Mouse (Mus musculus) CH12.LX (cell line): ENCODE results near the gene Akr1cl. TPM values are rescaled to one million over a fixed set of nuclear protein-coding genes. Genes with fewer than 3 reads are reported as not detected.

ENCODE experiments used
- DNase-seq: peaks from one replicate; pipeline ENCODE4 v3.0.0-alpha.2; 2013; ENCODE audit errors: extremely low read depth
- H3K27ac ChIP-seq: 2 replicates; pipeline ENCODE4 v1.5.1; 2012; ENCODE audit warnings: low read depth, mild to moderate bottlenecking, control low read depth, moderate library complexity; ENCODE audit not compliant: insufficient read depth
- H3K27me3 ChIP-seq: replicated peaks from 2 replicates; pipeline ENCODE3; 2012; ENCODE audit warnings: inconsistent platforms
- H3K36me3 ChIP-seq, 2 experiments: replicated peaks in 1 of 2; 2 replicates each; pipeline versions ENCODE3 to v1.6.1; 2012; ENCODE audit warnings: inconsistent platforms in 1 of 2, low read length in 1 of 2, mild to moderate bottlenecking in 1 of 2, mixed read lengths in 1 of 2, moderate library complexity in 1 of 2; ENCODE audit not compliant: control insufficient read depth in 1 of 2, insufficient read depth in 1 of 2
- H3K4me1 ChIP-seq, 2 experiments: 2 replicates each; pipeline ENCODE4 v1.6.1; 2012; ENCODE audit warnings: inconsistent platforms in 1 of 2, moderate library complexity in 1 of 2; ENCODE audit not compliant: insufficient read depth in 2 of 2, control insufficient read depth in 1 of 2
- H3K4me2 ChIP-seq: 2 replicates; pipeline ENCODE4 v1.6.1; 2012; ENCODE audit warnings: low read depth, mild to moderate bottlenecking, control low read depth; ENCODE audit not compliant: poor library complexity, insufficient read depth, severe bottlenecking
- H3K4me3 ChIP-seq, 3 experiments: fragments of 150-350 bp in 1 of 3; sonication (generic) in 1 of 3; replicated peaks in 1 of 3; 2 replicates each; pipeline versions ENCODE3 to v1.5.1; 2011 to 2012; ENCODE audit warnings: low read depth in 2 of 3, low read length in 2 of 3, mild to moderate bottlenecking in 2 of 3, moderate library complexity in 2 of 3, control low read depth in 1 of 3, improper control_type of control experiment in 1 of 3, inconsistent platforms in 1 of 3, mixed read lengths in 1 of 3; ENCODE audit not compliant: poor library complexity in 1 of 3
- H3K79me2 ChIP-seq: replicated peaks from 2 replicates; pipeline ENCODE4 v1.6.1; 2012; ENCODE audit warnings: mild to moderate bottlenecking, moderate library complexity; ENCODE audit not compliant: control insufficient read depth, poor library complexity, insufficient read depth, severe bottlenecking; ENCODE audit errors: extremely low read depth
- H3K9ac ChIP-seq: 2 replicates; pipeline ENCODE4 v1.6.1; 2012; ENCODE audit warnings: low read depth, mild to moderate bottlenecking, control low read depth, moderate library complexity; ENCODE audit not compliant: insufficient read depth
- H3K9me3 ChIP-seq: replicated peaks from 2 replicates; pipeline ENCODE3; 2012; ENCODE audit warnings: low read length, inconsistent platforms, mixed read lengths
- BHLHE40 ChIP-seq: IDR thresholded peaks from 2 replicates; pipeline ENCODE4 v1.6.1; 2011; ENCODE audit warnings: mild to moderate bottlenecking, low read depth, low read length, improper control_type of control experiment
- CHD1 ChIP-seq: IDR thresholded peaks from 2 replicates; pipeline ENCODE4 v1.6.1; 2012; ENCODE audit warnings: low read depth, low read length, improper control_type of control experiment, inconsistent platforms
- CHD2 ChIP-seq: IDR thresholded peaks from 2 replicates; pipeline ENCODE4 v1.6.1; 2011; ENCODE audit warnings: low read length, improper control_type of control experiment
- CTCF ChIP-seq, 2 experiments: IDR thresholded peaks in 1 of 2; conservative IDR thresholded peaks in 1 of 2; 2 replicates each; pipeline ENCODE4 v1.5.1; 2011 to 2012; ENCODE audit warnings: low read depth in 2 of 2, low read length in 2 of 2, improper control_type of control experiment in 1 of 2, inconsistent platforms in 1 of 2, mild to moderate bottlenecking in 1 of 2, moderate library complexity in 1 of 2
- E2F4 ChIP-seq: IDR thresholded peaks from 2 replicates; pipeline ENCODE4 v1.6.1; 2011; ENCODE audit warnings: low read depth, low read length, improper control_type of control experiment; ENCODE audit not compliant: insufficient replicate concordance
- ELF1 ChIP-seq: IDR thresholded peaks from 2 replicates; pipeline ENCODE4 v1.6.1; 2014; ENCODE audit warnings: low read depth, mild to moderate bottlenecking, inconsistent platforms, low read length, improper control_type of control experiment
- EP300 ChIP-seq: IDR thresholded peaks from 2 replicates; pipeline ENCODE4 v1.6.1; 2011; ENCODE audit warnings: low read length, improper control_type of control experiment
- ETS1 ChIP-seq: conservative IDR thresholded peaks from 2 replicates; pipeline ENCODE4 v1.6.1; 2012; ENCODE audit warnings: low read depth, mild to moderate bottlenecking, inconsistent platforms, low read length, improper control_type of control experiment, moderate library complexity
- GABPA ChIP-seq: IDR thresholded peaks from 2 replicates; pipeline ENCODE4 v1.6.1; 2012; ENCODE audit warnings: low read depth, low read length, improper control_type of control experiment, inconsistent platforms; ENCODE audit not compliant: insufficient replicate concordance
- HCFC1 ChIP-seq: IDR thresholded peaks from 2 replicates; pipeline ENCODE4 v1.6.1; 2012; ENCODE audit warnings: low read depth, mild to moderate bottlenecking, inconsistent platforms, low read length, improper control_type of control experiment
- IRF4 ChIP-seq: IDR thresholded peaks from 2 replicates; pipeline ENCODE4 v1.6.1; 2014; ENCODE audit warnings: low read depth, mild to moderate bottlenecking, inconsistent platforms, low read length, improper control_type of control experiment
- JUN ChIP-seq: IDR thresholded peaks from 2 replicates; pipeline ENCODE4 v1.6.1; 2011; ENCODE audit warnings: low read depth, mild to moderate bottlenecking, low read length, improper control_type of control experiment, moderate library complexity; ENCODE audit not compliant: insufficient read depth
- JUND ChIP-seq: conservative IDR thresholded peaks from 2 replicates; pipeline ENCODE4 v1.6.1; 2011; ENCODE audit warnings: low read depth, low read length, improper control_type of control experiment
- KAT2A ChIP-seq: IDR thresholded peaks from 2 replicates; pipeline ENCODE4 v1.6.1; 2012; ENCODE audit warnings: low read length, improper control_type of control experiment, inconsistent platforms; ENCODE audit not compliant: insufficient replicate concordance
- MAFK ChIP-seq: IDR thresholded peaks from 2 replicates; pipeline ENCODE4 v1.6.1; 2011; ENCODE audit warnings: low read length, improper control_type of control experiment; ENCODE audit not compliant: insufficient replicate concordance
- MAX ChIP-seq: IDR thresholded peaks from 2 replicates; pipeline ENCODE4 v1.6.1; 2011; ENCODE audit warnings: low read length, improper control_type of control experiment
- MAZ ChIP-seq: IDR thresholded peaks from 2 replicates; pipeline ENCODE4 v1.6.1; 2012; ENCODE audit warnings: low read depth, mild to moderate bottlenecking, inconsistent platforms, low read length, improper control_type of control experiment, moderate library complexity
- MEF2A ChIP-seq: IDR thresholded peaks from 2 replicates; pipeline ENCODE4 v1.6.1; 2014; ENCODE audit warnings: low read depth, mild to moderate bottlenecking, inconsistent platforms, low read length, improper control_type of control experiment, borderline replicate concordance
- MXI1 ChIP-seq: IDR thresholded peaks from 2 replicates; pipeline ENCODE4 v1.6.1; 2011; ENCODE audit warnings: mild to moderate bottlenecking, low read depth, low read length, improper control_type of control experiment
- MYC ChIP-seq: IDR thresholded peaks from 2 replicates; pipeline ENCODE4 v1.6.1; 2011; ENCODE audit warnings: low read depth, mild to moderate bottlenecking, improper control_type of control experiment, low read length
- NELFE ChIP-seq: IDR thresholded peaks from 2 replicates; pipeline ENCODE4 v1.6.1; 2011; ENCODE audit warnings: low read depth, low read length, improper control_type of control experiment
- NRF1 ChIP-seq: IDR thresholded peaks from 2 replicates; pipeline ENCODE4 v1.6.1; 2014; ENCODE audit warnings: low read depth, mild to moderate bottlenecking, inconsistent platforms, low read length, improper control_type of control experiment, moderate library complexity
- PAX5 ChIP-seq: IDR thresholded peaks from 2 replicates; pipeline ENCODE4 v1.6.1; 2012; ENCODE audit warnings: low read length, inconsistent platforms, mixed read lengths
- POLR2A ChIP-seq: IDR thresholded peaks from 2 replicates; pipeline ENCODE4 v1.6.1; 2011; ENCODE audit warnings: low read depth, mild to moderate bottlenecking, improper control_type of control experiment, low read length
- POLR2AphosphoS2 ChIP-seq: IDR thresholded peaks from 2 replicates; pipeline ENCODE4 v1.6.1; 2011; ENCODE audit warnings: low read depth, low read length, improper control_type of control experiment
- RAD21 ChIP-seq: IDR thresholded peaks from 2 replicates; pipeline ENCODE4 v1.6.1; 2011; ENCODE audit warnings: low read depth, mild to moderate bottlenecking, low read length, improper control_type of control experiment, moderate library complexity
- RCOR1 ChIP-seq: conservative IDR thresholded peaks from 2 replicates; pipeline ENCODE4 v1.6.1; 2012; ENCODE audit warnings: low read depth, mild to moderate bottlenecking, inconsistent platforms, low read length, improper control_type of control experiment
- SIN3A ChIP-seq: IDR thresholded peaks from 2 replicates; pipeline ENCODE4 v1.6.1; 2012; ENCODE audit warnings: low read length, improper control_type of control experiment, inconsistent platforms
- SMC3 ChIP-seq: IDR thresholded peaks from 2 replicates; pipeline ENCODE4 v1.6.1; 2011; ENCODE audit warnings: low read depth, low read length, improper control_type of control experiment
- TBP ChIP-seq: conservative IDR thresholded peaks from 2 replicates; pipeline ENCODE4 v1.6.1; 2011; ENCODE audit warnings: low read depth, low read length, improper control_type of control experiment
- TCF12 ChIP-seq: IDR thresholded peaks from 2 replicates; pipeline ENCODE4 v1.6.1; 2014; ENCODE audit warnings: low read depth, mild to moderate bottlenecking, inconsistent platforms, low read length, improper control_type of control experiment
- UBTF ChIP-seq: IDR thresholded peaks from 2 replicates; pipeline ENCODE4 v1.6.1; 2012; ENCODE audit warnings: low read depth, mild to moderate bottlenecking, inconsistent platforms, low read length, improper control_type of control experiment, moderate library complexity
- USF1 ChIP-seq: IDR thresholded peaks from 2 replicates; pipeline ENCODE4 v1.6.1; 2014; ENCODE audit warnings: low read depth, mild to moderate bottlenecking, inconsistent platforms, low read length, improper control_type of control experiment
- USF2 ChIP-seq: conservative IDR thresholded peaks from 2 replicates; pipeline ENCODE4 v1.6.1; 2011; ENCODE audit warnings: low read depth, low read length, improper control_type of control experiment
- ZC3H11A ChIP-seq: IDR thresholded peaks from 2 replicates; pipeline ENCODE4 v1.6.1; 2012; ENCODE audit warnings: low read depth, mild to moderate bottlenecking, inconsistent platforms, low read length, improper control_type of control experiment
- ZKSCAN1 ChIP-seq: IDR thresholded peaks from 2 replicates; pipeline ENCODE4 v1.6.1; 2012; ENCODE audit warnings: low read depth, inconsistent platforms, low read length, improper control_type of control experiment, borderline replicate concordance
- ZMIZ1 ChIP-seq: IDR thresholded peaks from 2 replicates; pipeline ENCODE4 v1.6.1; 2012; ENCODE audit warnings: low read depth, mild to moderate bottlenecking, inconsistent platforms, low read length, improper control_type of control experiment
- ZNF384 ChIP-seq: IDR thresholded peaks from 2 replicates; pipeline ENCODE4 v1.6.1; 2012; ENCODE audit warnings: low read depth, low read length, improper control_type of control experiment, inconsistent platforms
- dilution Hi-C: fragments of 300-500 bp; cut with MboI; formaldehyde crosslinking; loops from 2 replicates; pipeline ENCODE4 v1.14.3; 2020; ENCODE audit warnings: low sequenced_read_pairs; ENCODE audit not compliant: extremely low pct_unique_long_range_greater_than_20kb, extremely low pct_ligation_motif_present
- in situ Hi-C: fragments of 300-500 bp; cut with MboI; formaldehyde crosslinking; loops from 3 replicates; pipeline ENCODE4 v1.14.3; 2019; ENCODE audit warnings: low sequenced_read_pairs, low pct_ligation_motif_present, low pct_unique_long_range_greater_than_20kb, mixed read lengths
- polyA plus RNA-seq: library from polyadenylated mRNA; unstranded; fragments of >175 nt; gene quantifications from 2 replicates; pipeline ENCODE4 v1.2.1, GENCODE M21; 2012; ENCODE audit warnings: low read depth; ENCODE audit not compliant: insufficient read length
- total RNA-seq, 2 experiments: library from RNA; depleted of rRNA; stranded (reverse); fragments of 300-350 nt in 1 of 2; fragments of >200 nt in 1 of 2; gene quantifications; 2 replicates each; pipeline ENCODE4 v1.2.3; 2012 to 2014

Gene Akr1cl
- total and polyA plus RNA-seq, 3 experiments: not detected

DNA sequence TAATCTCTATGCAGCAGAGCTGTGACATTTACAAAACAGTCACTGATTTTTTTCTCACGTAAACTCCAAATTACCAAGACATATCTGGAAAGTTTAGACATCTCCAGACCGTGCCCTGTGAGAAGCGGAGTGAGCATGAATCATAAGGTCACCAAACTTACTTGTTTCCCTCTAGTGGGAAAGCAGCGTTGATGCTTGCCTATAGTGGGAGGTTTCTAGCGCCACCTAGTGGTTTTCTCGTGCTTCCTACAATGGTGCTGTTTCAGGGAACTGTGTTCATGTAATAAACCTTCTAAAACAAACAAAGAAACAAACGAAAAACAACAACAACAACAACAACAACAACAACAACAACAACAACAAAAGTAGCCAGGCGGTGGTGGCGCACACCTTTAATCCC is 22.4 kb downstream of the Akr1cl start:
- in situ Hi-C loops: loop anchor here (25.0 kb wide), 1 partner anchor 1348 kb away; no protein-coding TSS in a partner anchor
- DNase-seq: peak; percentile 89
- dilution Hi-C loops: no loop called here

GRCm38 (mm10) chr1:65005575-65005974 is 27.0 kb downstream of the Akr1cl start:
- Histone ChIP-seq H3K27ac (no peak overlapping the region), H3K9ac (no peak overlapping the region), H3K27me3 (no peaks in the 10 kb centered on the region), H3K36me3 (no peaks in the 10 kb centered on the region), H3K79me2 (no peaks in the 10 kb centered on the region), H3K4me3 (no peak overlapping the region), H3K4me2 (no peak overlapping the region), H3K4me1 (0 out of 4 replicates have a peak, but pooled peaks cover 0 to 2% of the 10 kb centered on the region in 2 experiments), H3K9me3 (no peaks in the 10 kb centered on the region)
- DNase-seq: no peak
- dilution Hi-C loops: no loop called here
- TF ChIP-seq JUN (no peak), USF1 (no peak), RCOR1 (no peak), EP300 (no peak), MAZ (no peak), NRF1 (no peak), HCFC1 (no peak), SMC3 (no peak), BHLHE40 (no peak), POLR2A (no peak), CHD2 (no peak), JUND (no peak), SIN3A (no peak), RAD21 (no peak), MXI1 (no peak), PAX5 (no peak), TBP (no peak), ZKSCAN1 (no peak), ZNF384 (no peak)
- in situ Hi-C loops: loop anchor here (25.0 kb wide), 1 partner anchor 1343 kb away; no protein-coding TSS in a partner anchor

More for the DNA sequence above, 22.4 kb downstream of the Akr1cl start:
- Histone ChIP-seq H3K27me3 (no peaks in the 10 kb centered on the region), H3K4me3 (no peak overlapping the region), H3K9ac (no peak overlapping the region), H3K4me2 (peak overlapping the region; percentile 55), H3K9me3 (no peaks in the 10 kb centered on the region), H3K36me3 (no peaks in the 10 kb centered on the region), H3K27ac (no peak overlapping the region)
- TF ChIP-seq SIN3A: no peak
- no peak for TF ChIP-seq MYC
- TF ChIP-seq RCOR1: no peak
- TF ChIP-seq CHD1: no peak
- TF ChIP-seq ELF1: no peak
- TF ChIP-seq NRF1: no peak
- no peak; the same call in 1 of the 2 replicates for TF ChIP-seq NELFE
- TF ChIP-seq MXI1: no peak
- TF ChIP-seq MAFK: no peak
- peak; percentile 63 for TF ChIP-seq ZC3H11A
- TF ChIP-seq IRF4: no peak; the same call in 1 of the 2 replicates
- TF ChIP-seq ZMIZ1: no peak
- no peak for TF ChIP-seq TBP
- TF ChIP-seq POLR2A: no peak
- TF ChIP-seq GABPA: no peak
- TF ChIP-seq ETS1: no peak
- no peak for TF ChIP-seq JUN
- no peak for TF ChIP-seq TCF12
- TF ChIP-seq MAX: no peak
- TF ChIP-seq MAZ: no peak
- no peak for TF ChIP-seq E2F4
- TF ChIP-seq UBTF: no peak
- no peak for TF ChIP-seq PAX5
- no peak for TF ChIP-seq USF2
- TF ChIP-seq SMC3: peak; percentile 93
- peak; percentile 91 for TF ChIP-seq RAD21
- TF ChIP-seq JUND: peak; percentile 59; the same call in 1 of the 2 replicates
- TF ChIP-seq CHD2: no peak
- TF ChIP-seq ZKSCAN1: no peak
- TF ChIP-seq HCFC1: no peak
- no peak for TF ChIP-seq EP300
- no peak for TF ChIP-seq KAT2A
- no peak for TF ChIP-seq BHLHE40
- no peak for TF ChIP-seq ZNF384
- no peak for TF ChIP-seq MEF2A
- peak; percentile 92 to 99 for TF ChIP-seq CTCF (conservative IDR thresholded peaks at IDR 0.05 in 1 of 2, IDR thresholded peaks at IDR 0.05 in 1 of 2; ENCODE audit: low read depth in 2 of 2, low read length in 2 of 2)
- no peak for TF ChIP-seq POLR2AphosphoS2
- TF ChIP-seq USF1: no peak
- TF ChIP-seq, all 38 proteins: peak for 5
- Histone ChIP-seq H3K4me1 (0 out of 4 replicates have a peak, but pooled peaks cover 0 to 2% of the 10 kb centered on the region in 2 experiments), H3K79me2 (no peaks in the 10 kb centered on the region)
